Mouse (Mus musculus): ENCODE results near the gene Calr4. TPM values are rescaled to one million over a fixed set of nuclear protein-coding genes. Genes with fewer than 3 reads are reported as not detected.
A peak's percentile ranks its signal among the peaks of the same experiment; 100 is the strongest.

Gene Calr4
- total and polyA plus RNA-seq, 2 experiments from 2014 or later = 1.0 to 1.6 TPM

GRCm38 (mm10) chr4:109201582-109202424 is 32.5 kb upstream of the Calr4 start, which contains the start of gene Osbpl9:
Gene Osbpl9, minus strand, starts transcription at chr4:109202272.
- H3K9me3 ChIP-seq (ENCODE audit: low read length) = no peaks in the 10 kb centered on the region
- peak within 1 kb of the TSS; percentile 97 for H3K27ac ChIP-seq
- no peaks in the 10 kb centered on the region for H3K27me3 ChIP-seq (ENCODE audit: insufficient read depth, low read length)
- H3K36me3 ChIP-seq (ENCODE audit: insufficient read depth, low read length) = no peaks in the 10 kb centered on the region
- H3K4me1 ChIP-seq (ENCODE audit: insufficient read depth, low read length) = peaks cover 7% of the 10 kb centered on the region; the same call in 1 of the 2 replicates
- ATAC-seq (peak; percentile 99), DNase-seq (ENCODE audit: low spot score) (peak; percentile 98)
- no peak; the same call in 1 of the 2 replicates for TF ChIP-seq CTCF (IDR thresholded peaks at IDR 0.05; ENCODE audit: low read depth)
- WGBS = 0% methylated on average over 59 of the region's 59 CpGs
- H3K9ac ChIP-seq (replicated peaks; ENCODE audit: low read length) = peak within 1 kb of the TSS; percentile 71
- peak within 1 kb of the TSS; percentile 88 for H3K4me3 ChIP-seq (ENCODE audit: low read length)
- peak within 1 kb of the TSS; percentile 85 for H3K4me2 ChIP-seq (ENCODE audit: low read depth, low read length)

- Histone ChIP-seq H3K9ac (replicated peaks; ENCODE audit: low read length) (no peak overlapping the region), H3K36me3 (ENCODE audit: insufficient read depth, low read length) (no peaks in the 10 kb centered on the region), H3K9me3 (ENCODE audit: low read length) (no peaks in the 10 kb centered on the region), H3K27ac (no peak overlapping the region), H3K27me3 (ENCODE audit: insufficient read depth, low read length) (no peaks in the 10 kb centered on the region), H3K4me2 (ENCODE audit: low read depth, low read length) (no peak overlapping the region), H3K4me3 (ENCODE audit: low read length) (no peak overlapping the region), H3K4me1 (ENCODE audit: insufficient read depth, low read length) (peaks cover 7% of the 10 kb centered on the region; the same call in 1 of the 2 replicates)
- TF ChIP-seq CTCF (IDR thresholded peaks at IDR 0.05; ENCODE audit: low read depth) = no peak
- DNase-seq (ENCODE audit: low spot score) (no peak), ATAC-seq (no peak)
- 84% methylated on average over 1 of the region's 1 CpGs for WGBS
Observed at GRCm38 (mm10) chr4:109203931-109204330, 30.4 kb upstream of the Calr4 start.

- Histone ChIP-seq H3K9me3 (ENCODE audit: low read length) (no peaks in the 10 kb centered on the region), H3K27me3 (ENCODE audit: insufficient read depth, low read length) (no peaks in the 10 kb centered on the region), H3K27ac (no peak overlapping the region), H3K4me1 (ENCODE audit: insufficient read depth, low read length) (peaks cover 7% of the 10 kb centered on the region; the same call in 1 of the 2 replicates), H3K36me3 (ENCODE audit: insufficient read depth, low read length) (no peaks in the 10 kb centered on the region), H3K9ac (replicated peaks; ENCODE audit: low read length) (no peak overlapping the region), H3K4me2 (ENCODE audit: low read depth, low read length) (no peak overlapping the region), H3K4me3 (ENCODE audit: low read length) (no peak overlapping the region)
- no peak for ATAC-seq
- no peak for TF ChIP-seq CTCF (IDR thresholded peaks at IDR 0.05; ENCODE audit: low read depth)
- WGBS = 83% methylated on average over 1 of the region's 1 CpGs
- DNase-seq (ENCODE audit: low spot score) = no peak
Observed at GRCm38 (mm10) chr4:109204416-109204815, 29.9 kb upstream of the Calr4 start.

GRCm38 (mm10) chr4:109207524-109207923 is 26.8 kb upstream of the Calr4 start:
- DNase-seq (ENCODE audit: low spot score) (no peak), ATAC-seq (no peak)
- no peak overlapping the region for H3K27ac ChIP-seq
- TF ChIP-seq CTCF (IDR thresholded peaks at IDR 0.05; ENCODE audit: low read depth) = no peak
- H3K4me2 ChIP-seq (ENCODE audit: low read depth, low read length) = no peak overlapping the region
- no peak overlapping the region for H3K9ac ChIP-seq (replicated peaks; ENCODE audit: low read length)
- no peaks in the 10 kb centered on the region for H3K9me3 ChIP-seq (ENCODE audit: low read length)
- no peak overlapping the region for H3K4me3 ChIP-seq (ENCODE audit: low read length)
- WGBS = 71% methylated on average over 5 of the region's 5 CpGs
- H3K36me3 ChIP-seq (ENCODE audit: insufficient read depth, low read length) = no peaks in the 10 kb centered on the region
- no peaks in the 10 kb centered on the region for H3K27me3 ChIP-seq (ENCODE audit: insufficient read depth, low read length)
- no peaks in the 10 kb centered on the region for H3K4me1 ChIP-seq (ENCODE audit: insufficient read depth, low read length)

- H3K4me2 ChIP-seq (ENCODE audit: low read depth, low read length) = no peak overlapping the region
- H3K27me3 ChIP-seq (ENCODE audit: insufficient read depth, low read length) = no peaks in the 10 kb centered on the region
- DNase-seq (ENCODE audit: low spot score) (no peak), ATAC-seq (no peak)
- H3K4me3 ChIP-seq (ENCODE audit: low read length) = no peak overlapping the region
- H3K9me3 ChIP-seq (ENCODE audit: low read length) = no peaks in the 10 kb centered on the region
- no peaks in the 10 kb centered on the region for H3K36me3 ChIP-seq (ENCODE audit: insufficient read depth, low read length)
- H3K4me1 ChIP-seq (ENCODE audit: insufficient read depth, low read length) = no peaks in the 10 kb centered on the region
- 63% methylated on average over 2 of the region's 2 CpGs for WGBS
- TF ChIP-seq CTCF (IDR thresholded peaks at IDR 0.05; ENCODE audit: low read depth) = no peak
- H3K27ac ChIP-seq = no peak overlapping the region
- H3K9ac ChIP-seq (replicated peaks; ENCODE audit: low read length) = no peak overlapping the region
Observed at GRCm38 (mm10) chr4:109210253-109210652, 24.0 kb upstream of the Calr4 start.

GRCm38 (mm10) chr4:109210881-109211280 is 23.4 kb upstream of the Calr4 start:
- ATAC-seq (no peak), DNase-seq (ENCODE audit: low spot score) (no peak)
- no peaks in the 10 kb centered on the region for H3K9me3 ChIP-seq (ENCODE audit: low read length)
- H3K9ac ChIP-seq (replicated peaks; ENCODE audit: low read length) = no peak overlapping the region
- TF ChIP-seq CTCF (IDR thresholded peaks at IDR 0.05; ENCODE audit: low read depth) = no peak
- H3K4me2 ChIP-seq (ENCODE audit: low read depth, low read length) = no peak overlapping the region
- no peaks in the 10 kb centered on the region for H3K4me1 ChIP-seq (ENCODE audit: insufficient read depth, low read length)
- H3K27ac ChIP-seq = no peak overlapping the region
- H3K4me3 ChIP-seq (ENCODE audit: low read length) = no peak overlapping the region
- no peaks in the 10 kb centered on the region for H3K36me3 ChIP-seq (ENCODE audit: insufficient read depth, low read length)
- 59% methylated on average over 4 of the region's 4 CpGs for WGBS
- no peaks in the 10 kb centered on the region for H3K27me3 ChIP-seq (ENCODE audit: insufficient read depth, low read length)

GRCm38 (mm10) chr4:109213986-109214385 is 20.3 kb upstream of the Calr4 start:
- ATAC-seq (no peak), DNase-seq (ENCODE audit: low spot score) (no peak)
- H3K4me3 ChIP-seq (ENCODE audit: low read length) = no peak overlapping the region
- no peaks in the 10 kb centered on the region for H3K36me3 ChIP-seq (ENCODE audit: insufficient read depth, low read length)
- no peak for TF ChIP-seq CTCF (IDR thresholded peaks at IDR 0.05; ENCODE audit: low read depth)
- H3K4me2 ChIP-seq (ENCODE audit: low read depth, low read length) = no peak overlapping the region
- no peak overlapping the region for H3K27ac ChIP-seq
- H3K9me3 ChIP-seq (ENCODE audit: low read length) = no peaks in the 10 kb centered on the region
- no peak overlapping the region for H3K9ac ChIP-seq (replicated peaks; ENCODE audit: low read length)
- H3K27me3 ChIP-seq (ENCODE audit: insufficient read depth, low read length) = no peaks in the 10 kb centered on the region
- 77% methylated on average over 3 of the region's 3 CpGs for WGBS
- no peaks in the 10 kb centered on the region for H3K4me1 ChIP-seq (ENCODE audit: insufficient read depth, low read length)
